Mouse (Mus musculus) limb, embryonic 15.5 days (tissue): ENCODE measurements around the gene Adam22. TPM values are rescaled to one million over a fixed set of nuclear protein-coding genes. Genes with fewer than 3 reads are reported as not detected.
"Not testable (repeated sequence)": the region's sequence is repeated elsewhere in the genome, so short reads cannot be mapped to it uniquely, and the experiment has no call there.

Experiments
- ATAC-seq: fragments of 200-750 bp; cut with Nextera tagmentation; 2 replicates; pipeline ENCODE4 v1.8.0; 2017; ENCODE audit warnings: low read depth, moderate TSS enrichment; ENCODE audit not compliant: insufficient number of reproducible peaks, low FRiP score, low TSS enrichment
- H3K27ac ChIP-seq: fragments of 300-500 bp; sonication (generic); 2 replicates; pipeline ENCODE4 v1.5.1; 2015; ENCODE audit warnings: moderate library complexity, mild to moderate bottlenecking, inconsistent platforms
- H3K27me3 ChIP-seq: fragments of 300-500 bp; sonication (generic); 2 replicates; pipeline ENCODE4 v1.6.1; 2015; ENCODE audit warnings: inconsistent platforms
- H3K36me3 ChIP-seq: fragments of 300-500 bp; sonication (generic); 2 replicates; pipeline ENCODE4 v1.6.1; 2015; ENCODE audit warnings: inconsistent platforms
- H3K4me1 ChIP-seq: fragments of 300-500 bp; sonication (generic); 2 replicates; pipeline ENCODE4 v1.6.1; 2015; ENCODE audit warnings: inconsistent platforms
- H3K4me2 ChIP-seq: fragments of 300-500 bp; sonication (generic); 2 replicates; pipeline ENCODE4 v1.6.1; 2015; ENCODE audit warnings: mild to moderate bottlenecking, inconsistent platforms
- H3K4me3 ChIP-seq: fragments of 300-500 bp; sonication (generic); 2 replicates; pipeline ENCODE4 v1.5.1; 2015; ENCODE audit warnings: mild to moderate bottlenecking, inconsistent platforms
- H3K9ac ChIP-seq: fragments of 300-500 bp; sonication (generic); 2 replicates; pipeline ENCODE4 v1.6.1; 2015; ENCODE audit warnings: inconsistent platforms
- H3K9me3 ChIP-seq: fragments of 300-500 bp; sonication (generic); 2 replicates; pipeline ENCODE4 v1.6.1; 2016; ENCODE audit warnings: inconsistent platforms
- WGBS: fragments of 180-500 bp; shearing (Covaris S2); methylation state at CpG from one replicate; pipeline ENCODE4 v1.1.7; 2015; 5-methylcytosine and 5-hydroxymethylcytosine counted together
- polyA plus RNA-seq: library from polyadenylated mRNA; unstranded; fragments of >200 nt; fragmentation: Nextera tagmentation; extraction: Ambion mirVana; gene quantifications from 2 replicates; pipeline ENCODE4 v1.2.1, GENCODE M21; 2015

Adam22 gene
- polyA plus RNA-seq, 1 experiment from 2014 or later, result 13.1 TPM

- H3K27me3 ChIP-seq, result no peaks in the 10 kb centered on the region
- no peak overlapping the region for H3K4me3 ChIP-seq
- no peaks in the 10 kb centered on the region for H3K9me3 ChIP-seq
- H3K36me3 ChIP-seq, result peaks cover 8% of the 10 kb centered on the region; the same call in 1 of the 2 replicates
- no peak overlapping the region for H3K9ac ChIP-seq
- no peak overlapping the region for H3K27ac ChIP-seq
- H3K4me2 ChIP-seq, result no peak overlapping the region
- ATAC-seq, result no peak
- no peaks in the 10 kb centered on the region for H3K4me1 ChIP-seq
- WGBS, result 58% methylated on average over 8 of the region's 8 CpGs
Observed at GRCm38 (mm10) chr5:8077481-8077880, 290.5 kb downstream of the Adam22 start.

DNA sequence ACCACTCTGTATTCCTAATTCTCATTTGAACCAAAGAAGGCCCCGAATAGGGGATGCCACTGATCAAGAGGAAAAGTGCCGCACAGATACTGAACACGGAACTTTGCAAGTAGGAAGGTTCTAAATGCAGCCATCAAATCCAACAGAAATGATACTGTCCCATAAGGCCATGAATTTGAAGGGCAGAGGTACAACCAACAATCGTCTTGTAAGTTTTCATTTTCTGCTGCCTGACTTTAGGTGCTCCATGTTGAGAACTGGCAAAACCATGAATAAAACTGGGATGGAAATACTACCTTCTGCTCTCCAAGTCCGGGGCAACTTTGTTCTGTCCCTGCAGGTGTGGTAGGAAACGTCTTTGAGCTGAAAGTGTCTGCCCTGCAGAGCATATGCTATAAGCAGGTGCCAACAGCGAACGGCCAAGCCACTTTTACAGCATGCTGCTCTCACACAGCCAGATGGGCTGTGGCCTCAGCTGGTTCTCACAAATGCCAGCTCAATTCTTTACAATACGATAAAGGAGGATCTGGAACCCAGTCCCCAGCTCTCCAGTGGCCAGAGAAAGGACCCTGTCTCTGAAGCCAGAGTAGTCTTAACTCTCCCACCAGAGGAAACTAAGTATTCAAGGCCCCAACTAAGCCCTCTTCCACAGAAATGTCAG, 293.9 kb downstream of the Adam22 start:
- Histone ChIP-seq H3K27me3 (no peaks in the 10 kb centered on the region), H3K9me3 (no peaks in the 10 kb centered on the region), H3K27ac (no peak overlapping the region), H3K4me1 (no peaks in the 10 kb centered on the region), H3K9ac (no peak overlapping the region), H3K4me2 (no peak overlapping the region), H3K4me3 (no peak overlapping the region), H3K36me3 (peaks cover 20% of the 10 kb centered on the region)
- WGBS, result 84% methylated on average over 9 of the region's 9 CpGs
- ATAC-seq, result no peak

DNA sequence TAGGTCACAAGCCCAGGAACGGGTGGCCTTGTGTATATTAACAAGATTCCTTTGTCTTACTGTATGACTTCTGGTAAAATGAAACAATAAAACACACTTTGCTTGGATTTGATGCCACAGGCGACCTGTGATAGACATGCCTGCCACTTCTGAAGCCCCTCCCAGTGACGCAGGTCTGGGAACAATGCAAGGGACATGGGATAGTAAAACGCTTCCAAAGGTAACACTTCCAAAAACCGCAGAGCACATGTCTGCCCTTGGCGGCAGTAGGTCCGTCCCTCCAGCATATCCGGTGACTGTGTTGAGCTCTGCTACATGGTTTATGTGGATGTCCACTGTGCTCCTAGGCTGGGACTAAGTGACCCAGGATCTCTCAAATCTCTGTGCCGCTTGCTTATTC, 294.6 kb downstream of the Adam22 start:
- H3K9ac ChIP-seq, result no peak overlapping the region
- WGBS, result 91% methylated on average over 9 of the region's 9 CpGs
- H3K27me3 ChIP-seq, result no peaks in the 10 kb centered on the region
- peaks cover 22% of the 10 kb centered on the region for H3K36me3 ChIP-seq
- ATAC-seq, result no peak
- no peak overlapping the region for H3K4me3 ChIP-seq
- H3K4me1 ChIP-seq, result no peaks in the 10 kb centered on the region
- no peaks in the 10 kb centered on the region for H3K9me3 ChIP-seq
- H3K27ac ChIP-seq, result no peak overlapping the region
- no peak overlapping the region for H3K4me2 ChIP-seq

DNA sequence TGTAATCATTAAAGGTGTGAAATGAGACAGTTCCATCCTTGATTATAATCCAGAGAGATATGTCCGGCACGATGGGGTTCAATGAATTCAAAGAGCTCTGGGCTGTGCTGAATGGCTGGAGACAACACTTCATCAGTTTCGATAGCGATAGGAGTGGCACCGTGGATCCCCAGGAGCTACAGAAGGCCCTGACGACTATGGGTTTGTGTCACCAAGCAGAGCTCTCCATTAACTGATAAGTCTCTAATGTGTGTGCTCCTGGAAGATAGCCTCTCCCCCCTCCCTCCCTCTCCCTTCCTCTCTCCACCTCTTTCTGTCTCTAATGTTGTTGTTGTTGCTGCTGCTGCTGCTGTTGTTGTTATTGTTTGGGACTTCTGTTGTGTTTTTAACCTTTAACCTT, 304.8 kb downstream of the Adam22 start:
- Histone ChIP-seq H3K9me3 (no peaks in the 10 kb centered on the region), H3K36me3 (peaks cover 65% of the 10 kb centered on the region), H3K9ac (no peak overlapping the region), H3K27me3 (no peaks in the 10 kb centered on the region), H3K4me3 (no peak overlapping the region), H3K4me2 (no peak overlapping the region), H3K27ac (no peak overlapping the region), H3K4me1 (no peaks in the 10 kb centered on the region)
- 79% methylated on average over 6 of the region's 6 CpGs for WGBS
- ATAC-seq, result no peak

DNA sequence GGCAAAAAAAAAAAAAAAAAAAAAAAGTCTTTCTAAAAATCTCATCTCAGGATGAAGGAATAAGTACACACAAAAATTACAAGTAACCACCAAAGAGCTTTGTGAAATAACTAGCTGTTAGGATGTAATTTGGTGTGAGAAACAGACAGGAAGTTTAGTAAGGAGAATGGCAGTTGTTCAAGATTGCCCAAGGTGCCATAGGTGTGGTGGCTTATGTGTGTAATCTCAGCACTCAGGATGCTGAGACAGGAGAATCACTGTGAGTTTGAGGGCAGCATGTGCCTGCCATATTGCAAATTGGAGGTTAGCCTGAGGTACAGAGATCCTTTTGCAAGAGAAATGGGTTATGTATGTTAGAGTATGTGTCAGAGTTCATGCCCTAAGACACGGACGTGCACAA, 305.5 kb downstream of the Adam22 start:
- Histone ChIP-seq H3K4me1 (peaks cover 1% of the 10 kb centered on the region), H3K9me3 (no peaks in the 10 kb centered on the region), H3K4me2 (no peak overlapping the region), H3K27ac (no peak overlapping the region), H3K27me3 (no peaks in the 10 kb centered on the region), H3K36me3 (peaks cover 67% of the 10 kb centered on the region), H3K9ac (no peak overlapping the region), H3K4me3 (no peak overlapping the region)
- 95% methylated on average over 2 of the region's 2 CpGs for WGBS
- no peak for ATAC-seq

DNA sequence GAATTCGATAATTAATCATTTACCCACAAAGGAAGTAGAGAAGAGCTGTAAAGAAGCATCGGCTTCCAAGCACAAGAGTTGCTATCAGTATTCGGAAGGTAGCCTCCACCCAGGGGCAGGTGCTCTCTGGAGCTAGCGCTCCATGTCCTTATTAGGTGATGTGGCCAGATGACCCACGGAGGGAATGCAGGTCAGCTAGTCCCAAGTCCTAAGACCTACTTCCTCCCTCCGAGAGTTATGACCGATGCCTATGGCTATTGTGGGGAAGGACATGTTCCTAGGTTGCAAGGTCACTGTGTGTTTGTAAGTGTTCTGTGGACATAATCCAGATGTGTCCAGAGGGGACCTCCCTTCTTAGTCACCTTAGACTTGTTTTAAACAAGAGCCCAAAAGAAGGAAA, 309.9 kb downstream of the Adam22 start:
- no peaks in the 10 kb centered on the region for H3K9me3 ChIP-seq
- WGBS, result 84% methylated on average over 7 of the region's 7 CpGs
- H3K36me3 ChIP-seq, result peaks cover 29% of the 10 kb centered on the region
- H3K4me1 ChIP-seq, result peaks cover 11% of the 10 kb centered on the region
- H3K9ac ChIP-seq, result no peak overlapping the region
- H3K4me3 ChIP-seq, result no peak overlapping the region
- no peak overlapping the region for H3K27ac ChIP-seq
- no peak overlapping the region for H3K4me2 ChIP-seq
- no peaks in the 10 kb centered on the region for H3K27me3 ChIP-seq
- ATAC-seq, result no peak

GRCm38 (mm10) chr5:8057018-8057323, 311.0 kb downstream of the Adam22 start:
- H3K4me3 ChIP-seq, result peak overlapping the region; percentile 89
- no peak for ATAC-seq
- H3K27ac ChIP-seq, result no peak overlapping the region
- 30% methylated on average over 5 of the region's 5 CpGs for WGBS
- H3K9ac ChIP-seq, result peak overlapping the region; percentile 85
- H3K9me3 ChIP-seq, result no peaks in the 10 kb centered on the region
- peaks cover 29% of the 10 kb centered on the region for H3K36me3 ChIP-seq
- no peaks in the 10 kb centered on the region for H3K27me3 ChIP-seq
- peak overlapping the region; percentile 61 for H3K4me2 ChIP-seq
- H3K4me1 ChIP-seq, result peaks cover 11% of the 10 kb centered on the region

- Histone ChIP-seq H3K4me2 (peak overlapping the region; percentile 61), H3K27me3 (no peaks in the 10 kb centered on the region), H3K27ac (peak overlapping the region; percentile 90), H3K4me1 (peaks cover 11% of the 10 kb centered on the region), H3K36me3 (peaks cover 27% of the 10 kb centered on the region), H3K9me3 (no peaks in the 10 kb centered on the region), H3K4me3 (peak overlapping the region; percentile 89), H3K9ac (peak overlapping the region; percentile 85)
- peak; percentile 93 for ATAC-seq
- WGBS, result under 1% methylated on average over 59 of the region's 60 CpGs
Observed at GRCm38 (mm10) chr5:8056141-8057017, 311.6 kb downstream of the Adam22 start.

GRCm38 (mm10) chr5:8055721-8056129, 312.2 kb downstream of the Adam22 start:
- Histone ChIP-seq H3K4me2 (peak overlapping the region; percentile 61), H3K9me3 (no peaks in the 10 kb centered on the region), H3K27me3 (no peaks in the 10 kb centered on the region), H3K4me1 (peaks cover 11% of the 10 kb centered on the region), H3K36me3 (peaks cover 21% of the 10 kb centered on the region), H3K9ac (peak overlapping the region; percentile 85; the same call in 1 of the 2 replicates), H3K4me3 (peak overlapping the region; percentile 89), H3K27ac (peak overlapping the region; percentile 90; the same call in 1 of the 2 replicates)
- WGBS, result 31% methylated on average over 8 of the region's 8 CpGs
- no peak for ATAC-seq

GRCm38 (mm10) chr5:8053827-8054226, 314.1 kb downstream of the Adam22 start:
- H3K27ac ChIP-seq, result no peak overlapping the region
- 0 out of 2 replicates have a peak, but pooled peaks cover 7% of the 10 kb centered on the region for H3K36me3 ChIP-seq
- no peak overlapping the region for H3K4me3 ChIP-seq
- no peak overlapping the region for H3K9ac ChIP-seq
- H3K4me2 ChIP-seq, result no peak overlapping the region
- WGBS, result 83% methylated on average over 4 of the region's 4 CpGs
- H3K27me3 ChIP-seq, result no peaks in the 10 kb centered on the region
- peaks cover 11% of the 10 kb centered on the region for H3K4me1 ChIP-seq
- H3K9me3 ChIP-seq, result no peaks in the 10 kb centered on the region
- ATAC-seq, result no peak

GRCm38 (mm10) chr5:8045855-8046254, 322.1 kb downstream of the Adam22 start, which contains the start of gene Sri:
Gene Sri (plus strand): TSS chr5:8046078.
- no peak within 1 kb of the TSS for H3K27ac ChIP-seq
- no peak within 1 kb of the TSS for H3K4me2 ChIP-seq
- no peak within 1 kb of the TSS for H3K9ac ChIP-seq
- no peak within 1 kb of the TSS for H3K4me3 ChIP-seq
- H3K27me3 ChIP-seq, result no peaks in the 10 kb centered on the region
- WGBS, result 73% methylated on average over 6 of the region's 6 CpGs
- no peak for ATAC-seq
- no peaks in the 10 kb centered on the region for H3K9me3 ChIP-seq
- no peaks in the 10 kb centered on the region for H3K36me3 ChIP-seq
- no peaks in the 10 kb centered on the region for H3K4me1 ChIP-seq

DNA sequence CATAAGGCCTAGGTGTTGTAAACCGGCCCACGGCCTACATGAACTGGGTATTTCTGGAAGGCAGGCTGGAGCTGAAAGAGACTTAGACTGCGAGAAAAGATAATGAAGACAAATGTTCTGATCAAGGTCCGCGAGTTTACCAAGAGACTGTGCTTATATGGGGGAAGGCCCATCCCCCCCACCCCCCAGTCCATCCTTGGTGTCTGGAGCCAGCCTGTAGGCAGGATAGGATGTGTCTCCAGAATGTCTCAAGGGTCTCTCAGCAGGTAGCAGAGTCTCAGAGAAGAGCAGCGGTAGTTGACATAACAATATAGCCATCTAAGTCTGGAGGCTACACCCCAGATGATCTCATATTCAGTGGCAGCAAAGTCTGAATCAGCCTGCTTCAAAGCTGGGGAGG, 333.4 kb downstream of the Adam22 start:
- not testable (repeated sequence) for H3K27ac ChIP-seq, H3K36me3 ChIP-seq, H3K4me3 ChIP-seq, H3K4me1 ChIP-seq, H3K9ac ChIP-seq, ATAC-seq, H3K4me2 ChIP-seq, H3K27me3 ChIP-seq, H3K9me3 ChIP-seq
- WGBS, result 89% methylated on average over 6 of the region's 6 CpGs
